Mouse (Mus musculus) thymus, adult 2 months (tissue): ENCODE measurements around the gene Alkbh5. TPM values are rescaled to one million over a fixed set of nuclear protein-coding genes. Genes with fewer than 3 reads are reported as not detected.

Experiments
- DNase-seq: peaks from one replicate; pipeline ENCODE4 v3.0.0; 2021
- H3K27ac ChIP-seq: fragments of 200-500 bp; 2 replicates; pipeline ENCODE4 v1.5.1; 2012; ENCODE audit warnings: low read length, control low read depth; ENCODE audit not compliant: control insufficient read depth, insufficient read depth
- H3K27me3 ChIP-seq: fragments of 200-500 bp; 2 replicates; pipeline ENCODE4 v1.6.1; 2012; ENCODE audit warnings: mild to moderate bottlenecking, low read length, moderate library complexity, mixed read lengths; ENCODE audit not compliant: control insufficient read depth, insufficient read depth
- H3K36me3 ChIP-seq: fragments of 200-500 bp; 2 replicates; pipeline ENCODE4 v1.6.1; 2012; ENCODE audit warnings: mild to moderate bottlenecking, low read length, moderate library complexity; ENCODE audit not compliant: control insufficient read depth, insufficient read depth
- H3K4me1 ChIP-seq: fragments of 200-500 bp; replicated peaks from 2 replicates; pipeline ENCODE4 v1.6.1; 2012; ENCODE audit warnings: low read length; ENCODE audit not compliant: control insufficient read depth, insufficient read depth
- H3K4me3 ChIP-seq: fragments of 200-500 bp; 2 replicates; pipeline ENCODE4 v1.5.1; 2012; ENCODE audit warnings: mild to moderate bottlenecking, low read length, control low read depth, moderate library complexity; ENCODE audit not compliant: control insufficient read depth, insufficient read depth
- CTCF ChIP-seq: fragments of 200-500 bp; IDR thresholded peaks from 2 replicates; pipeline ENCODE4 v1.5.1; 2012; ENCODE audit warnings: mild to moderate bottlenecking, control low read depth, low read length, moderate library complexity, borderline replicate concordance; ENCODE audit not compliant: control insufficient read depth, poor library complexity, insufficient read depth; ENCODE audit errors: extremely low read depth
- POLR2A ChIP-seq: fragments of 200-500 bp; IDR thresholded peaks from 2 replicates; pipeline ENCODE4 v1.6.1; 2012; ENCODE audit warnings: mild to moderate bottlenecking, low read length, control low read depth, moderate library complexity; ENCODE audit not compliant: control insufficient read depth, poor library complexity, insufficient read depth; ENCODE audit errors: extremely low read depth
- WGBS: fragments of 180-500 bp; shearing (Covaris S2); methylation state at CpG from one replicate; pipeline ENCODE4 v1.1.7; 2018; 5-methylcytosine and 5-hydroxymethylcytosine counted together
- polyA plus RNA-seq: library from polyadenylated mRNA; depleted of rRNA; stranded (reverse); fragments of >200 nt; gene quantifications from 2 replicates; pipeline ENCODE4 v1.2.3, GENCODE M21; 2012

Gene Alkbh5
- polyA plus RNA-seq, 1 experiment: 29.0 TPM

DNA sequence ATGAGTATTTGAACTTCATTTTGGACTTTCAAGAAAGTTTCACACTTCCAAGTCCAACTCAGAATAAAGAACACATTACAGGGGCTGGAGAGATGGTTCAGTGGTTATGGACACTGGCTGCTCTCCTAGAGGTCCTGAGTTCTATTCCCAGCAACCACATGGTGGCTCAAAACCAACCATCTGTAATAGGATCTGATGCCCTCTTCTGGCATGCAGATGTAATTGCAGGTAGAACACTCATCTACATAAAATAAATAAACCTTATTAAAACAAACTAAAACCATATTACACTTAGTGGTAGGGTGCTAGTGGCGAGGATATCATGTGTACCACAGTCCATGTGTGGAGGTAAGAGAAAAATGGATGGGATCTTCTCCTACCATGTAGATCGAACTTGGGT, 23.7 kb upstream of the Alkbh5 start:
- WGBS: 91% methylated on average over 2 of the region's 2 CpGs
- peaks cover 13% of the 10 kb centered on the region for H3K27me3 ChIP-seq
- H3K36me3 ChIP-seq: no peaks in the 10 kb centered on the region
- TF ChIP-seq POLR2A: no peak
- TF ChIP-seq CTCF: no peak
- no peak overlapping the region for H3K4me3 ChIP-seq
- peaks cover 10% of the 10 kb centered on the region for H3K4me1 ChIP-seq
- DNase-seq: no peak
- H3K27ac ChIP-seq: no peak overlapping the region

DNA sequence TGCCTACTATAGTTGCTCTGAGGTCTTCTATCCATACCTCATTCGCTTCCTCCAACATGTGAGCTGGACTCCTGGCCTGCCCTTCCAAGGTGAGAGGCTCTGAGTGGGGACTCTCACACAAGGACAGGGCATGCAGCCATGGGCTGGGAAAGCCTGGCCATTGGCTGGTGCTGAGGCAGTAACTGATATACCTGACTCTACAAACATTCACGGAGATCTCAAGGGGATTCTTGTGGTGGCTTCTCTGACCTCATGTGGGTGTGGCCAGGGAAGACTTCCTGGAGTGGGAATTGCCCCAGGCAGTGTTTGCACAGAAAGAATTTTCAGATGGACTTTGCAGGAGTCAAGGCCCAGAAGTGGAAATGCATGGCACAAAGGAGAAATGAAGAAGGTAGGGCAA, 21.2 kb upstream of the Alkbh5 start:
- no peak overlapping the region for H3K27ac ChIP-seq

DNA sequence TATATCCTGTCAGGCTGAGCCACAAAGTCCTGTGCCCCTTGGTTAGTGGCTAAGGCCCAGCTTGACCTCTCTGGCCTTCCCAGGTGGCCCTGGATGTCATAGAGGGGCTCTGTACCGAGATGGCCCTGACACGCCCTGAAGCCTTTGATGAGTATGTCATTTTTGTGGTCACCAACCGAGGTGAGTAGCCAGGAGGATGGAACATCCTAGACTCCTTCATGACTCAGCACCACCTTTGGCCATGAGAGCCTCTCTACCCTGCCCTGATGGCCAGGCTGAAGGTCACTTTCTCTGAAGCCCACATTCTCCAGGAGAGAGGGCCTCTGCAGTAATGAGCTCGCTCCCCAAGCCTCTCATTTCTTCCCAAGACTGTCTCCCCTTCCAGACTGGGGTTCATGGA, 17.9 kb upstream of the Alkbh5 start:
- no peak overlapping the region for H3K27ac ChIP-seq
- H3K4me1 ChIP-seq: no peaks in the 10 kb centered on the region
- no peaks in the 10 kb centered on the region for H3K27me3 ChIP-seq
- TF ChIP-seq POLR2A (no peak), CTCF (no peak)
- H3K4me3 ChIP-seq: no peak overlapping the region
- WGBS: 74% methylated on average over 4 of the region's 4 CpGs
- DNase-seq: no peak
- no peaks in the 10 kb centered on the region for H3K36me3 ChIP-seq

More for the DNA sequence above, 21.2 kb upstream of the Alkbh5 start:
- Histone ChIP-seq H3K4me1 (peaks cover 2% of the 10 kb centered on the region; the same call in 1 of the 2 replicates), H3K36me3 (no peaks in the 10 kb centered on the region), H3K27me3 (peaks cover 2% of the 10 kb centered on the region; the same call in 1 of the 2 replicates), H3K4me3 (no peak overlapping the region)
- DNase-seq: no peak
- TF ChIP-seq CTCF: no peak
- WGBS: 93% methylated on average over 2 of the region's 2 CpGs

DNA sequence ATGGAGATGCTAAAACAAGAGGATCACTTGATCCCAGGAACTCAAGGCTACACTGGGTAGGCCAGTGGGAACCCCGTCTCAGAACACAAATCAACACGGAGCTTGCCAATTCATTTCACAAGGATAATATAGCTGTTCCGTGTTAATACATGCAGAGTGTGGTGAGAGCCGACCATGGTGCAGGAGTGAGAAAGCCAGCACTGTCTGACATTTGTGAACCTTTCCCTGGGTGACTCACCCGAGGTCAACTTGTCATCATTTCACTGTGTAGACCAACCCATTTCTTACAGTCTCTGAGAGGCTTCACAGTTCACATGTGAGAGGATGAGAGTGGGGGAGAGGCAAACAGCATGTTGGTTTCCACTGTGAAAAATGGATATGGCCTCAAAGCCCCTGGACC, 14.2 kb upstream of the Alkbh5 start:
- no peak overlapping the region for H3K27ac ChIP-seq
- no peaks in the 10 kb centered on the region for H3K4me1 ChIP-seq
- no peak for TF ChIP-seq POLR2A
- TF ChIP-seq CTCF: no peak
- H3K27me3 ChIP-seq: no peaks in the 10 kb centered on the region
- H3K4me3 ChIP-seq: no peak overlapping the region
- DNase-seq: no peak
- H3K36me3 ChIP-seq: no peaks in the 10 kb centered on the region
- 93% methylated on average over 5 of the region's 5 CpGs for WGBS

DNA sequence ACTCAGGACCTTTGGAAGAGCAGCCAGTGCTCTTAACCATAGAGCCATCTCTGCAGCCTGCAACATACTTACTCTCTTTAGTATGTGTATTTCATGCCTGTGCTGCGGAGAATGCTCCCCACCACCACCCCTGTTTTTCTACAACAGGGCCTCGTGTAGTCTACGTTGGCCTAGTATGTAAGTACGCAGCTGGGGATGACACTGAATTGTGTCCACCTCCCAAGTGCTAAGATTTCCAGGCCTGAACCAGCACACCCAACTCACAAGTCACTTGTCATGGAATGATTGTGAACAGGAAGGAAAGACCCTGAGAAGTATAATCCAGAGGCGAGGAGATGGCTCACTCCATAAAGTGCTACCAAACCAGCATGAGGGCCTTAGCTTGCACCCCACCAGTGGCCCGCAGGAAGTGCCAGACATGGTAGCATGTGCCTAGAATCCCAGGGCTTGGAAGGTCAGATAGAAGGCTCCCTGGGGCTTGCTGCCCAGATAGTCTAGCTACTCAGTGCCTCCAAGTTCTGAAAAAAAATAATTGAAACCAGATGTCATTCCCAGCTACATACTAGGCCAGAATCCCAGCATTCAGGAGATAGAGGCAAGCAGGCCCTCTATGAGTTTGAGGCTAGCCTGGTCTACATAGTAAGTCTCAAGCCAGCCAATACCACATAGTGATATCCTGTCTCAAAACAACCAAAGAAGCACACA, 13.4 kb upstream of the Alkbh5 start:
- Histone ChIP-seq H3K27me3 (no peaks in the 10 kb centered on the region), H3K27ac (no peak overlapping the region), H3K4me3 (no peak overlapping the region), H3K4me1 (no peaks in the 10 kb centered on the region), H3K36me3 (no peaks in the 10 kb centered on the region)
- 98% methylated on average over 6 of the region's 6 CpGs for WGBS
- DNase-seq: no peak
- no peak for TF ChIP-seq CTCF
- TF ChIP-seq POLR2A: no peak

DNA sequence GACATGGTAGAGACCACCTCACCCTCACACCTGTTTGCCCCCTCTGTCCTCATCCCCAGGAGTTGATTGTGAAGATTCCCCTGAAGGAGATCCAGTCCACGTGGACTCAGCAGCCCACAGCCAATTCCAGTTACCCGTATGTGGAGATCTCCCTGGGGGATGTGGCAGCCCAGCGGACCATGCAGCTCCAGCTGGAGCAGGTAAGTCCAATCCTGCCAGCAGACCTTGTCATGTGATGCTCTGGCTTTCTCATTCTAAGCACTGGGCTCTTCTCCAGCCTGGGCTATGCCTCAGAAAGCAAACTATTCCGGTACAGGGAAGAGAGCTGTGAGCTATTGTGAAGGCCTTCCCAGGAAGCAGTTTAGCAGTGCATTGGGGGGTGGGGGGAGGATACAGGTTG, 9.7 kb upstream of the Alkbh5 start:
- Histone ChIP-seq H3K4me1 (no peaks in the 10 kb centered on the region), H3K27me3 (no peaks in the 10 kb centered on the region), H3K36me3 (no peaks in the 10 kb centered on the region), H3K27ac (no peak overlapping the region), H3K4me3 (no peak overlapping the region)
- 93% methylated on average over 4 of the region's 4 CpGs for WGBS
- no peak for TF ChIP-seq CTCF
- TF ChIP-seq POLR2A: no peak
- DNase-seq: no peak

DNA sequence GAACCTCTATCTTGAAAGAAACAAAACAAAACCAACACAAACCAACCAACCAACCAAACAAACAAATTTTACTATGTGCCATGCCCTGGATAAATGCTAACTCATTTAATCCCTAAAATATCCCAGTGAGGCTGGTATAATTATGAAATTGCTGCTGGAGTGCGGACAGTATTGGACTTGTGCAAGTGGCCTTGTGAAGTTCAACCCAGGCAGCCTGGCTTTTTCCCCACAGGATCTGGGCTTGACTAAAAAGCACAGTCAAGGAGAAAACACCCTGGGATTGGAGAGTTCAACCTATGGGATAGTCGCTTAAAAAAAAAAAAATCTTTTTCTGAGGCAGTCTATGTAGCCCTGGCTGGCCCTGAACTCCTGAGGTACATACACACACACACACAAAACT, 505 bp upstream of the Alkbh5 start:
- no peak for DNase-seq
- Histone ChIP-seq H3K36me3 (no peaks in the 10 kb centered on the region), H3K27ac (no peak overlapping the region), H3K27me3 (no peaks in the 10 kb centered on the region), H3K4me1 (peaks cover 14% of the 10 kb centered on the region), H3K4me3 (no peak overlapping the region)
- TF ChIP-seq CTCF (no peak), POLR2A (no peak)
- WGBS: 99% methylated on average over 2 of the region's 2 CpGs
